Mouse (Mus musculus) embryonic facial prominence, embryonic 11.5 days (tissue): ENCODE results near the gene Stxbp5. TPM values are rescaled to one million over a fixed set of nuclear protein-coding genes. Genes with fewer than 3 reads are reported as not detected.

Experiments used
- ATAC-seq: fragments of 200-750 bp; cut with Nextera tagmentation; replicated peaks from 2 replicates; pipeline ENCODE4 v1.8.0; 2017; ENCODE audit warnings: low read depth; ENCODE audit not compliant: insufficient number of reproducible peaks, low FRiP score, low TSS enrichment
- DNase-seq: peaks from one replicate; pipeline ENCODE4 v3.0.0-alpha.2; 2015; ENCODE audit warnings: low spot score
- H3K27ac ChIP-seq: fragments of 300-500 bp; sonication (generic); replicated peaks from 2 replicates; pipeline ENCODE4 v1.5.1; 2014; ENCODE audit warnings: mild to moderate bottlenecking, low read depth, low read length, control low read depth
- H3K27me3 ChIP-seq: fragments of 300-500 bp; sonication (generic); 2 replicates; pipeline ENCODE4 v1.6.1; 2014; ENCODE audit warnings: mild to moderate bottlenecking, low read length, moderate library complexity, mixed read lengths; ENCODE audit not compliant: control insufficient read depth, insufficient read depth
- H3K36me3 ChIP-seq: fragments of 300-500 bp; sonication (generic); replicated peaks from 2 replicates; pipeline ENCODE4 v1.6.1; 2014; ENCODE audit warnings: low read depth, mild to moderate bottlenecking, low read length, moderate library complexity, mixed read lengths; ENCODE audit not compliant: control insufficient read depth, insufficient read depth
- H3K4me1 ChIP-seq: fragments of 300-500 bp; sonication (generic); 2 replicates; pipeline ENCODE4 v1.6.1; 2014; ENCODE audit warnings: low read length, mixed read lengths; ENCODE audit not compliant: control insufficient read depth, insufficient read depth
- H3K4me2 ChIP-seq: fragments of 300-500 bp; sonication (generic); 2 replicates; pipeline ENCODE4 v1.6.1; 2014; ENCODE audit warnings: low read depth, mild to moderate bottlenecking, control low read depth, low read length, moderate library complexity
- H3K4me3 ChIP-seq: fragments of 300-500 bp; sonication (generic); 2 replicates; pipeline ENCODE4 v1.5.1; 2014; ENCODE audit warnings: low read depth, low read length, control low read depth
- H3K9ac ChIP-seq: fragments of 300-500 bp; sonication (generic); replicated peaks from 2 replicates; pipeline ENCODE4 v1.6.1; 2014; ENCODE audit warnings: mild to moderate bottlenecking, control low read depth, low read length
- H3K9me3 ChIP-seq: fragments of 300-500 bp; sonication (generic); replicated peaks from 2 replicates; pipeline ENCODE4 v1.6.1; 2016; ENCODE audit warnings: mild to moderate bottlenecking, low read length, inconsistent platforms, mixed read lengths; ENCODE audit not compliant: control insufficient read depth
- WGBS: fragments of 180-500 bp; shearing (Covaris S2); extraction: QIAGEN DNeasy Blood & Tissue Kit; methylation state at CpG from one replicate; pipeline ENCODE4 v1.1.7; 2014; 5-methylcytosine and 5-hydroxymethylcytosine counted together
- polyA plus RNA-seq: library from polyadenylated mRNA; unstranded; fragments of >200 nt; fragmentation: Nextera tagmentation; extraction: Ambion mirVana; gene quantifications from 2 replicates; pipeline ENCODE4 v1.2.1, GENCODE M21; 2014

Gene Stxbp5
- 4.1 and 4.4 TPM in 2 replicates for polyA plus RNA-seq

DNA sequence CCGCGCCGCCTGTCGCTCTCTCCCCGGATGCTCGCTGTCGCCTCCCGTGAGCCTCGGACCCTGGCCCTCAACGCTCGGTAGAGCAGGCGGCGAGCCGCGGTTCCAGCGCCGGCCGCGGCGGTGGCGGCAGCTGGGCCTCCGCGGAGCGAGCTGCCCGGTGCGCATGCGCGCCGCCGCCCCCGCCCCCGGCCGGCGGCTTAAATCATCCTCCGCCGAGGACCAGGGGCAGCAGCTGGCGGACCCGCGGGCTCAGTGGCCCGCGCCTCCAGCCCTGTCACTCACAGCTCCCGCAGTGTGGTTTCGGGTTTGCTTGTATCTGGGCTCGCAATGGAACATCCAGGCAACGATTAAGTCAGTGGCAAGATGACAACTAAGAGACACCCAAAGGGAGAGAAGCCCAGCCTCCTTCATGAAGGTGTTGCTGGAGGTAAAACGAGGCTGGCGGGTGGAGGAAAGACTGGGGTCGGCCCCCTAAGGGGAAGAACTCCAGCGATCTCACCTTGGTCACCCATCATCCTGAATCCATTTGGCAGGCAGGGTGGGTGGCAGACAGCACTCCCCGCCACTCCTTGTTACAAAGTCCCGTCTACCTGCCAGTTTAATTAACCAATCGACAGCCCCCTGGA is at the start of gene Stxbp5:
Stxbp5 (minus strand) TSS at position 9 of the 626 bp plus-strand sequence.
- Histone ChIP-seq H3K9me3 (no peaks in the 10 kb centered on the region), H3K4me2 (peak within 1 kb of the TSS; percentile 83), H3K4me3 (peak within 1 kb of the TSS; percentile 81), H3K9ac (peak within 1 kb of the TSS; percentile 93), H3K4me1 (no peaks in the 10 kb centered on the region), H3K36me3 (no peaks in the 10 kb centered on the region), H3K27me3 (no peaks in the 10 kb centered on the region), H3K27ac (peak within 1 kb of the TSS; percentile 81)
- WGBS: under 1% methylated on average over 48 of the region's 52 CpGs
- peak; percentile 84 for DNase-seq
- peak; percentile 83 for ATAC-seq

DNA sequence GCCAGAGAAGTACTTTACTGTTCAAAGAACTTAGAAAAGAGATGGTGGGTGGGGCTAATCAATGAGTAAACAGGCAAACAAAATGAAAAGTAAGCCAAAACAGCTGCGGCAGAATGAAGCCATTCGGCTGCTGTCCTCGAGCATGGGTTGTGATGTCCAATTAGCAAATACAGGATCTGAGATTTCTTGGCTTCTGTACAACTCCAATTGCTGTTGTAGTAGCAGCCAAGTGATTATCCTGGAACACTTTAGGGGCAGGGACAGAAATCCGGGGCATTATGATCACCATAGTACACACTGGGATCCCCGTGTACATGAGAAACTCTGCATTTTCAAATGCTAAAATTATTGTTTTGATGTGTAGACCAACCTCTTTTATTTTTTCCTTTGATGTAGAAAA is 11.5 kb upstream of the Stxbp5 start:
- no peak for DNase-seq
- 90% methylated on average over 5 of the region's 5 CpGs for WGBS
- Histone ChIP-seq H3K27ac (no peak overlapping the region), H3K27me3 (no peaks in the 10 kb centered on the region), H3K4me1 (no peaks in the 10 kb centered on the region), H3K9ac (no peak overlapping the region), H3K4me2 (no peak overlapping the region), H3K9me3 (no peaks in the 10 kb centered on the region), H3K4me3 (no peak overlapping the region), H3K36me3 (no peaks in the 10 kb centered on the region)
- no peak for ATAC-seq

DNA sequence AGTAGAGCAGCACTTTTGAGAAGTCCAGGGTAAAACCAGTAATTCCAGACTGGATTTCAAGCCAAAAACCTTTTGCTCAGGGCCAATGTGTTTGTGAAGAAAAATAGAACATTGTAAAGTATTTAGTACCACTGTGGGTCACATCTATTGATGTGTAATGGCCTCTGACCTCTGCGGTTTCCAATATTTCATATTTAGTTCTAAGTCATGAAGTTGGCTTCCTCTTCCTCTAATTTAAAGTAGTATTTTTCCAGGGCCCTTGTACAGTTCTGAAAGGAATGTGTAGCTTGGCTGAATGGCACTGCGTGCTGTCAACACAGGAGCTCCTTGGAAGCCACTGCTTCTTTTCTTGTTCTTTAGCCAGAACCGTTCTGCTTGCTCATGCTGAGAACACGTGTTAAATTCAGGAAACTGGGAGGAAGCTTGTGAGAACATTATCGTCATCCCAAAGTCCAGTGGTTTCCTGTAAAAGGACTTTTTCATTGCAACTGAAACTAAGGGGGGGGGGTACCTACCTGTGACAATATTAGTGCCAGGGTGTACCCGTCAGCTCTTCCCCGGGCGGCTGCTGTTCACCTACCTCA is 7.1 kb upstream of the Stxbp5 start:
- Histone ChIP-seq H3K27ac (no peak overlapping the region), H3K4me1 (no peaks in the 10 kb centered on the region), H3K9ac (no peak overlapping the region), H3K36me3 (no peaks in the 10 kb centered on the region), H3K4me2 (no peak overlapping the region), H3K9me3 (no peaks in the 10 kb centered on the region), H3K4me3 (no peak overlapping the region), H3K27me3 (no peaks in the 10 kb centered on the region)
- DNase-seq (no peak), ATAC-seq (no peak)
- WGBS: 87% methylated on average over 8 of the region's 8 CpGs

GRCm38 (mm10) chr10:9907519-9907918 is 6.6 kb upstream of the Stxbp5 start:
- DNase-seq: no peak
- Histone ChIP-seq H3K4me3 (no peak overlapping the region), H3K4me1 (no peaks in the 10 kb centered on the region), H3K36me3 (no peaks in the 10 kb centered on the region), H3K27me3 (no peaks in the 10 kb centered on the region), H3K4me2 (no peak overlapping the region), H3K9me3 (no peaks in the 10 kb centered on the region), H3K9ac (no peak overlapping the region), H3K27ac (no peak overlapping the region)
- ATAC-seq: no peak
- WGBS: 87% methylated on average over 2 of the region's 2 CpGs

DNA sequence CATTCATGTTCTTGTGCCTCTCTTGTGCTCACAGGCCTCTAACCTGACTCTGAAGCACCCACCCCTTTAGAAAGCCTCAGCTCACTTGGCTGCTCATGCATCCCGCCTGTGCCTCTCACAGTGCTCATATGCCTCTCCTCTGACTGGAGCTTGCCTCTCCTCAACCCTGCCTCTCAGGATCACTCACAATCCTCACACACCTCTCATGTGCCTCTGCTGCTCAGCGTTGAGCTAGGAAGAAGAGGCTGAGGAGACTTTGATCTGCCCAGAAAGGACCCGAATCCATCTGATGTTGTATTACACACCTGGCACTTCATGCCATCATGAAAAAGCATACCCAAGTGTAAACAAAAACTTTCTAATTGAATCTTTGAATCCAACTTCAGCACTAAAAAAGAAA is 5.3 kb upstream of the Stxbp5 start:
- Histone ChIP-seq H3K9ac (no peak overlapping the region), H3K9me3 (no peaks in the 10 kb centered on the region), H3K27me3 (no peaks in the 10 kb centered on the region), H3K4me2 (no peak overlapping the region), H3K36me3 (no peaks in the 10 kb centered on the region), H3K4me1 (no peaks in the 10 kb centered on the region), H3K4me3 (no peak overlapping the region), H3K27ac (no peak overlapping the region)
- WGBS: 66% methylated on average over 3 of the region's 3 CpGs
- no peak for DNase-seq
- no peak for ATAC-seq

DNA sequence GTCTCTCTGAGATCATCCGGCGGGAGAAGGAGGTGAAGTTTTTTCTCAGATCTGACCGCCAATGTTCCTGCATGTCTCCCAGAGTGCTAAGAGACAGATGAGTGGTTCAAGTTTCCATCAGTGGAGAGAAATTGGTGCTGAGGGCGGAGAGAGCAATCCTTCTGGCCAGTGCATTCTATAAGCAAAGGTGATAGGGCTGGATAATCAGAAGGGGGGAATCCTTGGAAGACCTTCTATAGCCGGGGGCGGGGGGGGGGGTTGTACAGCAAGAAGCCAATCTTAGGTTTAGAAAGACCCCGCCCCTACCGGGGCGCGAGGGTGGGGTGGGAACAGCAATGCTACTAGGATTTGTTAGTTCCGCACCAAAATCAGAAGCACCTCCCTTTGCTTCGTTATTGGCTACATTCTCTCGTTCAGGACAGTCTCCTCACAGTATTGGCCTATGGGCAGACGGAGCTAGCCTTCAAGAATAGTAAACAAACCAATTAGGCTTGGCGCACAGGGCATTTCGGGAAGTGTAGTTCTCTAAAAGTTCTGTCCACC is 889 bp upstream of the Stxbp5 start:
- H3K4me3 ChIP-seq: peak overlapping the region; percentile 81
- H3K36me3 ChIP-seq: no peaks in the 10 kb centered on the region
- peak overlapping the region; percentile 93; the same call in 1 of the 2 replicates for H3K9ac ChIP-seq
- peak; percentile 91 for DNase-seq
- no peaks in the 10 kb centered on the region for H3K9me3 ChIP-seq
- 0 out of 2 replicates have a peak overlapping the region, but pooled peaks have one; percentile 81 for H3K27ac ChIP-seq
- peak; percentile 88 for ATAC-seq
- no peaks in the 10 kb centered on the region for H3K27me3 ChIP-seq
- peak overlapping the region; percentile 83 for H3K4me2 ChIP-seq
- WGBS: under 1% methylated on average over 16 of the region's 16 CpGs
- no peaks in the 10 kb centered on the region for H3K4me1 ChIP-seq

GRCm38 (mm10) chr10:9900315-9901070 is 386 bp downstream of the Stxbp5 start:
- Histone ChIP-seq H3K27ac (peak overlapping the region; percentile 81), H3K36me3 (no peaks in the 10 kb centered on the region), H3K9ac (peak overlapping the region; percentile 93), H3K4me1 (no peaks in the 10 kb centered on the region), H3K27me3 (no peaks in the 10 kb centered on the region), H3K4me3 (peak overlapping the region; percentile 81), H3K4me2 (peak overlapping the region; percentile 83), H3K9me3 (no peaks in the 10 kb centered on the region)
- DNase-seq (peak; percentile 48), ATAC-seq (peak; percentile 66)
- under 1% methylated on average over 56 of the region's 81 CpGs for WGBS
